Mouse (Mus musculus) spleen, adult 2 months (tissue): Measurements from ENCODE around the gene Rfc5. TPM values are rescaled to one million over a fixed set of nuclear protein-coding genes. Genes with fewer than 3 reads are reported as not detected.

Source experiments
- DNase-seq, 2 experiments: peaks; one replicate each; pipeline versions ENCODE4 v3.0.0 to v3.0.0-alpha.2; 2012 to 2021; ENCODE audit warnings: low spot score in 2 of 2, low read depth in 1 of 2
- H3K27ac ChIP-seq: fragments of 200-500 bp; 2 replicates; pipeline ENCODE4 v1.5.1; 2012; ENCODE audit warnings: low read length, inconsistent platforms; ENCODE audit not compliant: insufficient read depth
- H3K27me3 ChIP-seq: fragments of 200-500 bp; 2 replicates; pipeline ENCODE4 v1.6.1; 2012; ENCODE audit warnings: mild to moderate bottlenecking, moderate library complexity, low read length, inconsistent platforms; ENCODE audit not compliant: control insufficient read depth, insufficient read depth
- H3K36me3 ChIP-seq: fragments of 200-500 bp; 2 replicates; pipeline ENCODE4 v1.6.1; 2012; ENCODE audit warnings: mild to moderate bottlenecking, low read length, inconsistent platforms; ENCODE audit not compliant: control insufficient read depth, insufficient read depth
- H3K4me1 ChIP-seq: fragments of 200-500 bp; 2 replicates; pipeline ENCODE4 v1.6.1; 2011; ENCODE audit warnings: inconsistent platforms; ENCODE audit not compliant: control insufficient read depth, insufficient read depth, insufficient read length
- H3K4me3 ChIP-seq: fragments of 200-500 bp; 2 replicates; pipeline ENCODE4 v1.5.1; 2011; ENCODE audit warnings: mild to moderate bottlenecking, inconsistent platforms; ENCODE audit not compliant: insufficient read depth, insufficient read length; ENCODE audit errors: extremely low read depth
- CTCF ChIP-seq: fragments of 200-500 bp; IDR thresholded peaks from 2 replicates; pipeline ENCODE4 v1.5.1; 2011; ENCODE audit warnings: mild to moderate bottlenecking, inconsistent platforms; ENCODE audit not compliant: insufficient read depth, insufficient read length, insufficient replicate concordance; ENCODE audit errors: extremely low read depth
- POLR2A ChIP-seq: fragments of 200-500 bp; IDR thresholded peaks from 2 replicates; pipeline ENCODE4 v1.6.1; 2011; ENCODE audit warnings: low read depth, low read length, inconsistent platforms
- WGBS: fragments of 180-500 bp; shearing (Covaris S2); methylation state at CpG from one replicate; pipeline ENCODE4 v1.1.7; 2018; 5-methylcytosine and 5-hydroxymethylcytosine counted together
- polyA plus RNA-seq: library from polyadenylated mRNA; depleted of rRNA; stranded (reverse); fragments of >200 nt; gene quantifications from 2 replicates; pipeline ENCODE4 v1.2.3, GENCODE M21; 2012

Gene Rfc5
- polyA plus RNA-seq, 1 experiment: 15.7 TPM

GRCm38 (mm10) chr5:117376331-117376761, 12.5 kb downstream of the Rfc5 start:
- Histone ChIP-seq H3K4me1 (no peaks in the 10 kb centered on the region), H3K4me3 (no peak overlapping the region), H3K27me3 (no peaks in the 10 kb centered on the region), H3K27ac (no peak overlapping the region), H3K36me3 (peaks cover 41% of the 10 kb centered on the region)
- WGBS: 94% methylated on average over 11 of the region's 11 CpGs
- TF ChIP-seq CTCF (no peak), POLR2A (no peak)
- no peak for DNase-seq

- TF ChIP-seq CTCF: no peak
- Histone ChIP-seq H3K4me1 (no peaks in the 10 kb centered on the region), H3K4me3 (no peak overlapping the region), H3K27ac (no peak overlapping the region), H3K36me3 (peaks cover 40% of the 10 kb centered on the region), H3K27me3 (no peaks in the 10 kb centered on the region)
- no peak for DNase-seq
- WGBS: 78% methylated on average over 7 of the region's 7 CpGs
These were observed 14.3 kb downstream of the Rfc5 start for GRCm38 (mm10) chr5:117374372-117375049.

- Histone ChIP-seq H3K27me3 (no peaks in the 10 kb centered on the region), H3K4me1 (no peaks in the 10 kb centered on the region), H3K36me3 (peaks cover 40% of the 10 kb centered on the region), H3K4me3 (no peak overlapping the region), H3K27ac (no peak overlapping the region)
- 93% methylated on average over 9 of the region's 9 CpGs for WGBS
- no peak for DNase-seq
- TF ChIP-seq CTCF (no peak), POLR2A (no peak)
These were observed 15.4 kb downstream of the Rfc5 start for GRCm38 (mm10) chr5:117373418-117373817.

- H3K4me3 ChIP-seq: no peak overlapping the region
- no peak for DNase-seq
- no peak for TF ChIP-seq POLR2A
- TF ChIP-seq CTCF: no peak
- no peaks in the 10 kb centered on the region for H3K27me3 ChIP-seq
- 83% methylated on average over 10 of the region's 10 CpGs for WGBS
- H3K27ac ChIP-seq: no peak overlapping the region
- H3K36me3 ChIP-seq: peaks cover 35% of the 10 kb centered on the region
- no peaks in the 10 kb centered on the region for H3K4me1 ChIP-seq
These were observed 18.3 kb downstream of the Rfc5 start for GRCm38 (mm10) chr5:117370592-117370991.

- no peak for TF ChIP-seq POLR2A
- no peaks in the 10 kb centered on the region for H3K27me3 ChIP-seq
- H3K27ac ChIP-seq: no peak overlapping the region
- peaks cover 42% of the 10 kb centered on the region for H3K36me3 ChIP-seq
- no peak for DNase-seq
- H3K4me1 ChIP-seq: peaks cover 4% of the 10 kb centered on the region; the same call in 1 of the 2 replicates
- H3K4me3 ChIP-seq: no peak overlapping the region
- WGBS: 86% methylated on average over 8 of the region's 8 CpGs
These were observed 21.6 kb downstream of the Rfc5 start for GRCm38 (mm10) chr5:117367206-117367605.

GRCm38 (mm10) chr5:117365904-117366561, 22.8 kb downstream of the Rfc5 start:
- H3K4me3 ChIP-seq: no peak overlapping the region
- TF ChIP-seq POLR2A: no peak
- no peak for TF ChIP-seq CTCF
- WGBS: 97% methylated on average over 13 of the region's 13 CpGs
- peaks cover 31% of the 10 kb centered on the region for H3K36me3 ChIP-seq
- no peaks in the 10 kb centered on the region for H3K27me3 ChIP-seq
- DNase-seq: no peak
- peaks cover 4% of the 10 kb centered on the region; the same call in 1 of the 2 replicates for H3K4me1 ChIP-seq
- no peak overlapping the region for H3K27ac ChIP-seq

- no peak overlapping the region for H3K4me3 ChIP-seq
- H3K36me3 ChIP-seq: peaks cover 29% of the 10 kb centered on the region
- no peaks in the 10 kb centered on the region for H3K27me3 ChIP-seq
- peaks cover 5% of the 10 kb centered on the region; the same call in 1 of the 2 replicates for H3K4me1 ChIP-seq
- no peak overlapping the region for H3K27ac ChIP-seq
- WGBS: 86% methylated on average over 3 of the region's 3 CpGs
- no peak for TF ChIP-seq CTCF
- no peak for TF ChIP-seq POLR2A
- no peak for DNase-seq
These were observed 24.0 kb downstream of the Rfc5 start for GRCm38 (mm10) chr5:117364821-117365220.
